Mouse (Mus musculus): Measurements from ENCODE around the gene Lck.

GRCm38 (mm10) chr4:129500017-129500416 is 73.4 kb downstream of the Lck start:
- TF ChIP-seq CTCF (IDR thresholded peaks at IDR 0.05; ENCODE audit: low read depth): no peak
- TF ChIP-seq EP300 (IDR thresholded peaks at IDR 0.05; ENCODE audit: low read depth): no peak

Measured in liver, embryonic 14.5 days (tissue).